Mouse (Mus musculus) splenic B cell, adult 2 months (primary cell): ENCODE results near the gene Adamts3.

Source experiments
- DNase-seq: peaks from one replicate; pipeline ENCODE4 v3.0.0-alpha.2; 2011; ENCODE audit warnings: low read depth, low spot score
- H3K27me3 ChIP-seq: 2 replicates; pipeline ENCODE4 v1.6.1; 2012; ENCODE audit warnings: mild to moderate bottlenecking, low read length, moderate library complexity, mixed read lengths; ENCODE audit not compliant: control insufficient read depth, poor library complexity, insufficient read depth, severe bottlenecking
- H3K36me3 ChIP-seq: 2 replicates; pipeline ENCODE4 v1.6.1; 2012; ENCODE audit warnings: mild to moderate bottlenecking, low read length, moderate library complexity, mixed read lengths; ENCODE audit not compliant: control insufficient read depth, poor library complexity, insufficient read depth, severe bottlenecking

The Adamts3 gene

DNA sequence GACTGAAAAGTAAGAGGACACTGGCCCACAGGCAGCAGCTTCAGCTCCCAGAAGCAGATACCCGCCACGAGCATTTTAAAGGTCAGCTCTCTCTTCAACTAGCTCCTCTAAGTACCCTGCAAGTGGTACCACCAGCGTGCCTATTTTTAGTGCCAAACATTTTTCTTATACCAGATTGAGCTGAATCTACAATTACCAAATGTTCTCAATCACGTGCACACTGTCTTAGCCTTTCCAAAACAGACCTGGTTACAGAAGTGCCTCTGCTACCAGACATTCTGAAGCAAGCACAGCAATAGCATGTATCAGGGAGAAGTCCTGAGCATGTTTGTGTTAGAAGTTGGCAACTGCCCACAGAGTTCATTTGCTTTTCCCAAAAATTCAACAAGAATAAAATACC lies 23.5 kb downstream of the Adamts3 start:
- Histone ChIP-seq H3K27me3 (no peaks in the 10 kb centered on the region), H3K36me3 (no peaks in the 10 kb centered on the region)
- no peak for DNase-seq

DNA sequence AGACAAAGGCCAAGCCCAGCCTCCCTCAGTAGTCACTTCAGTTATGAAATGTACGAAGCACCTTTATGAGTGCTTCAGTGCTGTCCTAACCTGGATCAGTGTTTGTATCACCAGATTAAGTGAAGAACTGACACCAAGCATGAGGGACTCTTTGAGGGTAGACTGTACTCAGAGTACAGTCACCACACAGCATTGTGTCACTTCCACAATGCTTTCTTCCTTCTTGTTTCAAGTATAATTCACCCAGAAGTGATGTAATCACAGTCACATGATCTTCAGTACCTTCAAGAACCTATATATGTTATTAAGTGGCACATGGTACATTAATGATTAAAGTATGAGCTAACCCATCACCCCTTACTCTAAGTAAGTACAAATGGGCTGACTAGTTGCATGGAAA lies 24.3 kb downstream of the Adamts3 start:
- Histone ChIP-seq H3K36me3 (no peaks in the 10 kb centered on the region), H3K27me3 (no peaks in the 10 kb centered on the region)
- DNase-seq = no peak

DNA sequence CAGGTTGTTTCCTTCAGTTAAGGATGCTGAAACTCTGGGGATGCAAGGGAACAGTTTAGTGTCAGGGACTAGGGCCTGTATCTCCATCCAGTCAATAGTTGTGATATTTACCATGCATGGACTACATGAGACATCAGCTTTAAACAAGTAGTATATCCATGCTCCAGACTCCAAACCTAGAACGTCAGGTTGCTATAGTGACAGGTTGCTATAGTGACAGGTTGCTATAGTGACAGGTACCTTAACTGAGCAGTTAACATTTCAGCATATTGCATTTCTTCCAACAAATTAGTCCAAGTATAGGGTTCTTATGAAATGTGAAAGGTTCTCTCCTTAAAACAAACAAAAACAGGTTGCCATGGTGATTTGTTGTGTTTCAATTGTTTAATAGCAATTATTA lies 36.6 kb downstream of the Adamts3 start:
- Histone ChIP-seq H3K27me3 (no peaks in the 10 kb centered on the region), H3K36me3 (no peaks in the 10 kb centered on the region)
- no peak for DNase-seq

DNA sequence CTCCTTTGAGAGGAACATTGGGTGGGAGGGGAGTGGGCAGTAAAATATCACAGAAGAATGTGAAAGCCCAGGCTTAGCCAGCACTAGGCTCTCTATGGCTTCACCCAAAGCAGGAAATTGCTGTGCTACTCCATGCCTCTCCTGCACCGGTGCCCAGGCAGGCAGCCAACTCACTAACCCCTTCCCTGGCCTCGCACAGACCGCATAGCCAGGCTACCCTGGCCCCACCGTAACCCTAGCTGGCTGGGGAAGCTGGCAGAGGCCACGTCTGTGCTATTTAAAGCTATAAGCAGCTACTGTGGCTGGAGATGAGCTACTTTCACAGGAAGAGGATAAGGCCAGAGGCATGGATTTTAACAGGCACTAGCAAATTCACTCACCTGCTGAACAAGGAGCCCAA lies 38.8 kb downstream of the Adamts3 start:
- Histone ChIP-seq H3K36me3 (no peaks in the 10 kb centered on the region), H3K27me3 (no peaks in the 10 kb centered on the region)
- DNase-seq = no peak

DNA sequence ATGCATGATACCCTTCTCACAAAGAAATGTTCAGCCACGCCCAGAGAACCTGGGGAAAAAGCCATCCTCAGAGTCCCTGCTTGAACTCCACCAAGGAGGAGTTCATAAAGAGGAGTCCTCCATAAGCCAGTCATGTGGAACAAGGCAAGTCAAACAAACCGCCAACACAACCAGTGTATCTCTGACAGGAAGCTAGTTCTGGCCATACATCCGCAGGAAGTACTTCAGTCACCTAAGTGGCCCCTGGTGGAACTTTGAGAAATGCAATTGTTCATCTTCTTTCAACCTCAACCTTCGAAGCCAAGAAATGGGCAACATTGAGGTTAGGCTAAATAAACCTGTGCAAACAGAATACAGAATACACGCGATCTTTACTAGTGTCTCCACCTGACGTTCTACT lies 39.7 kb downstream of the Adamts3 start:
- H3K27me3 ChIP-seq = no peaks in the 10 kb centered on the region
- no peaks in the 10 kb centered on the region for H3K36me3 ChIP-seq
- no peak for DNase-seq

DNA sequence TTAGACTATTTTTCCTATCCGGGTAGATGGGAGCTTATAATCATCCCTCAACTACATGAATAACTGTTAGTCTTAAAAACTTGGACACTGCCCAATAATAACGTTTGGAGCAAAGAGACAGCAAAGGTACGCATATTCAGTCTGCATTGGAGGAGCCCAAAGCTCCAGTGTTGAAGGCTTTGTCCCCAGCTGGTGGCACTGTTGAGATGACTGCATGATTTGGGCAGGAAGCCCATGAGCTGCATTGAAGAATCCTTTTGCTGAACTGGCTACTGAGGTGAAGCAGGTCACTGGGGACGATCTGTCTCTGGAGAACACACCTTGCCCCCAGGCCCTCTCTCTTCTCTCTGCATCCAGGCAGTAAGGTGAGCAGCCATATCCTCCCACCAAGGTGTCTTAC lies 43.5 kb downstream of the Adamts3 start:
- no peaks in the 10 kb centered on the region for H3K36me3 ChIP-seq
- no peak for DNase-seq
- no peaks in the 10 kb centered on the region for H3K27me3 ChIP-seq

DNA sequence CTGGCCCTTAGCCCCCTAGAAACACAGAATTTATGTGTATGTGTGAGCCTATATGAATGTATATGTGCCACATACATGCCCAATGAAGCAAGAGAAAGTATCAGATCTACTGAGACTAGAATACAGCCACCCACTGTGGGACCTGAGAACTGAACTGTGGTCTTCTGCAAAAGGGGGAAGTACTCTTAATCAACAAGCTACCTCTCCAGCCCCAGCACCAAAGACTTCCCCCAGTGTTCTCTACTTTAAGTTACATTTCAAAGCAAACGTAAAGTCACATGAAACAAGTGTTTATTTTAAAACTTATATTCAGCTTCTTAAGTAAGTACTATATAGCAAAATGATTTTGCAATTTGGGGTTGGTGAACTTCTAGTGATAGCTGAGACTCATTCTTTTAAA lies 62.0 kb downstream of the Adamts3 start:
- DNase-seq = no peak
- H3K27me3 ChIP-seq = no peaks in the 10 kb centered on the region
- H3K36me3 ChIP-seq = no peaks in the 10 kb centered on the region

DNA sequence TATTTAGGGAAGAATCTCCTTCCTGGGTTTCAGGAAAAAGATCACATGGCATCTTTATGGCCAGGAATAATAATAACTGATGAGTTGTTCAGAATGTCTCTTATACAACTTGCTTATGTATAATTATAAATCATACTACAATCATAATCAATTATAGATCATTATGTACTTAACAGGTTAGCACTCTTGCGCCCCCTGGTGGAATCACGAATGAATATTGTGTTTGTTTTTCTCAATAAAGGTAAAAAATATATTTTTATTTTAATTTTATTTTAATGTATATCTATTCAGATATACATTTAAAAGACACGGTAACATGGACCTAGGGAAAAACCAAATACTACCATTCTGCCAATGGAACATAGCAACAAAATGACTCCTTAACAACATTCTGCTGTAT lies 63.6 kb downstream of the Adamts3 start:
- peak; percentile 20 for DNase-seq
- H3K27me3 ChIP-seq = no peaks in the 10 kb centered on the region
- H3K36me3 ChIP-seq = no peaks in the 10 kb centered on the region

DNA sequence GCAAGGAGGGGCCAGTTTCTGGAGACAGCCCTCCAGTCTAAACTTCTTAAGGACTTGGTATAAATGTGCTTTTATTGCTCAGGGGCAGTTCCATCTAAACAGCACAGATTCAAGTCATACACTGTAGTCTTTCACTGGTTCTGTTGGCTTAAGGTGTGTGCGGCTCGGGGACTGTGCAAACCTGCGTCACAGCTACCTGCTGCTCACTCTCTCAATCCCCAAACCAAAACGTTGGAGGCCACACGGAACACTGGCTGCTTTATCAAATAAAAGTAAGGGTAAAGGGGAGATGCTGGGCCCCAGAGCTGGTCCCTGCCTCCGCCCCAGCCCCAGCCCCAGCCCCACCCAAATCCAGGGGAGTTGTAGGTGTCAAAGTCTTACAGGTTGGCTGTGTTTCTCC lies 66.5 kb downstream of the Adamts3 start:
- Histone ChIP-seq H3K36me3 (no peaks in the 10 kb centered on the region), H3K27me3 (no peaks in the 10 kb centered on the region)

DNA sequence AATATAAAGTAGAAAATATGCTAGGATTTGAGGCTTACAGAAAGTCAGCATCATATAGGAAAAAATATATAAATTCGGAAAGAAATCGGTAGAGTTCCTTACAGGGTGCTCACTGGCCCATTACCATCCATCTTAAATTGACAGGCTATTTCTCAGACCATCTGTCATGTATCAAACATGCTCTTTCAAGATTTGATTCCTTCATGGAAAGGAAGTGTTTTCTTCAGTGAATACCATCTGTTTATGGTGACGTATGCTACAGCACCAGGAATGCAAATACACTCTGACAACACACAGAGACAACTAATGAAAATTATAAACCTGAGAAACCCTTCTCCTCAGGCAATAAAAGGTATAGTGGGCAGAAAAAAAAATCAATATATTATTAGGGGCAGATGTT lies 68.6 kb downstream of the Adamts3 start:
- H3K27me3 ChIP-seq = no peaks in the 10 kb centered on the region
- DNase-seq = no peak
- no peaks in the 10 kb centered on the region for H3K36me3 ChIP-seq

More for the DNA sequence above, 66.5 kb downstream of the Adamts3 start:
- DNase-seq = no peak

DNA sequence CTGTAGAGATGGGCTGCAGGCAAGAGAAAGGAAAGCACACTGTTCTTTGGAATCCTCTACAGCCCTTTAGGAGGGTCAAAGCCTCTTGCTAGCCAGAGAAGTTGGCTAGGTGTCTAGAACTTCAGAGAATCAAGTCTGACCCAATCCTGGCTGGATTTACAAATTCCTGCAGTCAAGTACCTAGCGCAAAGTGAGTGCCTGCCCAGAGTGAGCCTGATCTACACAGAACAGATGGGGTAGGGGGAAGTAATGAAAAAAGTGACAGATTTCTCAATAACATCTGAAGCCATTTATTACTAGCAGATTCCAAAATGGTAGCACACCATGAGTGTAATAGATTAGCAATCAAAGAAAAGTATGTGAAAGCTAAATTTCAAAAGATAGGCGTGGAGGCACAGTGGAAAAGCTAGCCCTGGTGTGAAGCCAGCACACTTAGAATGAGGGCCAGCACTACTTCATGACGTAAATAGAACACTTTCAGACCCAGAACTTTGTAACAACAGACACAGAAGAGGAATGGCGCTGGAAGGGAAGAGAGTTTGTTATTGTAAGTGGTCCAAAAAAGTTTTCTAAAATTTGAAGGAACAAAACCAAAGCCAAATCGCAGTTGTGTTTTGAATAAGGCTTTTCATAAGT lies 82.8 kb downstream of the Adamts3 start:
- Histone ChIP-seq H3K36me3 (no peaks in the 10 kb centered on the region), H3K27me3 (no peaks in the 10 kb centered on the region)
- DNase-seq = no peak

DNA sequence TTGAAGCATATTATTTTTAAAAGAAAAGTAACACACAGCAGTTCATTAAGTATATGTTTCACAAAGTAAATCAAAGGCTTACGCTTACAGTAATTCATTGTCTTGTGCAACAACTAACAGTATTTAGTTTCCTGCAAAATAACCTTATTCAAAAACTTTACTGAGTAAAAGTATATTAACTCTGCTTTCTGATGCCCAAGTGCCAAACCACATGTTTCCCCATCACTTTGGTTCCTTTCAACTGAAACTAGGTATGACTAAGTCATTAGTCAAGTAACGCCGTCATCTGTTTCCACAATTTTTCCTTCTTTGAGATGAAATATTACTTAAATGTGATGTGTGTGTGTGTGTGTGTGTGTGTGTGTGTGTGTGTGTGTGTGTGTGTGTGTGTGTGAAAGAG lies 89.4 kb downstream of the Adamts3 start:
- DNase-seq = no peak
- Histone ChIP-seq H3K27me3 (no peaks in the 10 kb centered on the region), H3K36me3 (no peaks in the 10 kb centered on the region)

DNA sequence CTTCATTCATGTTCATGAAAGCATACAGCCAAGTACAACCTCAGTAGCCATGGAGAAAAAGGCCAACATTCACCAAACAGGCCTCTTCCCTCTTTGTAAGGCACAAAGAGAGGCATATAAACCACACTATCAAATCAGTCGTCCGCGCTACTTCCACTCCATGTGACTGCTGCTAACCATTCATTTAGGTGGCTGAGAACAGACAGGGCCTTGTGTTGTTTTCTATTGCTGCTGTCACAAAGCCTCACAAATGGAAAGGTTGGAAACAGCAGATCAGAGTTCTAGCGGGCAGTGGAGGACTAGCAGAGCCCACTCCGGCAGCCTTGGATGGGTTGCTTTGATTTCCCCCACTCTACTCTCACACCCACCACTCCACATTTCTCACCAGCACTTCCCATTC lies 98.5 kb downstream of the Adamts3 start:
- DNase-seq = no peak
- Histone ChIP-seq H3K27me3 (no peaks in the 10 kb centered on the region), H3K36me3 (no peaks in the 10 kb centered on the region)

DNA sequence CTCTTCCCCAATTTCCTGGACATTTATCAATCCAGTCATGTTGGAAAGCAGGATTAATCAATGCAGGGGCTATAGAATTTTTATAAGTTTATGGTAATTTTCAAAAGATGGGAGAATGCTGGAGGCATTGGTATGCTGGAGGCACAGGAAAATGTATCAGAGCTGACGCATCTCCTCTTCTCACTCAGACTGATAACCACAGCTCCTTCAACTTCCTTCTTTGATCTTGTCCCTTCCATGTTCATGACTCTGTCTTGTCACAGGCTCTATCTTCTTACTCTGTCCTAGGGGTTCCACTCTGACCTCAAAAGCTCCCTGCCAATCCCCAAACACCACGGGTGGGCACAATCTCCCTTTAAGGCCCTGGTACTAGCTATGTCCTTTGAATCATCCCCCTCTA lies 103.3 kb downstream of the Adamts3 start:
- H3K36me3 ChIP-seq = no peaks in the 10 kb centered on the region
- H3K27me3 ChIP-seq = no peaks in the 10 kb centered on the region
- DNase-seq = no peak

DNA sequence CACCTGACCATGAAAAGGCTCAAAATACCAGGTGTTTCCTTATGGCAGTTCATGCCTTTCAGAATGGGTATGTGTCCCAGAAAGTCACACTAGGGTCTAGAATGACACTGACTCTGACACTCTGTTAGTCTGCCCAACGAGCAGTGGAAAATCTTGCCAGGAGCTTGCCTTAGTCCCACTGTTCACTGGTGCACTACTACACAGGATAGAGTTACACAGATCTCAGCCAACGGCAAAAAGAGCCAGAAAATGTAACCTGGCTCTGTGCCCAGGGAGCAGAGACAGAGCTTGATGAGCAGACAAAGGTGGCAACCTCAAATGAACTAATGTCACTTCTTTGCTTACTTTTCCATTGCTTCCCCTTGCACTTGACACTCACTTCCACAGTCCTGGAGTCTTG lies 104.5 kb downstream of the Adamts3 start:
- H3K27me3 ChIP-seq = no peaks in the 10 kb centered on the region
- H3K36me3 ChIP-seq = no peaks in the 10 kb centered on the region
- no peak for DNase-seq

DNA sequence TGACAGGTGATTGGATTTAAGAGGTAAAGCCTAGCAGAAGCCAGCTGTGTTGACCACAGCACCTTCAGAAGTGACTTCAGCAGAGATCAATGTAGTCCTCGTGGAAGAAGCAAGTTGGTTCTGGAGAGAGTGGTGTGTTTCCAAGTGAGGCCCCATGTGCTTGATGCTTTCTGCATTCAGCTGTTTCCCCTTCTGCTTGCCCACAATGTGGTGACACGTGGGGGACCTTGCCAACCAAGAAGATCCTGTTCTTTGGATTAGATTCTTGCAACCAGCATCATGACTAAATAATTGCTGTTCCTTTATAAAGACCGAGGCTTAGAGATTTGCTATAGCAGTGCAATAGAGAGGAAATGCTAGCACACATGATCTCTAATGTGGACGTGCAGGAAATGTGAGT lies 105.7 kb downstream of the Adamts3 start:
- no peak for DNase-seq
- no peaks in the 10 kb centered on the region for H3K36me3 ChIP-seq

More for the DNA sequence above, 105.7 kb downstream of the Adamts3 start:
- no peaks in the 10 kb centered on the region for H3K27me3 ChIP-seq
